Mouse (Mus musculus): Measurements from ENCODE around the gene Sytl2. TPM values are rescaled to one million over a fixed set of nuclear protein-coding genes. Genes with fewer than 3 reads are reported as not detected.

The Sytl2 gene
- total and polyA plus RNA-seq, 3 experiments: 0.85 TPM; not detected in 2

- Histone ChIP-seq H3K27ac (ENCODE audit: insufficient read depth, low read depth) (no peak overlapping the region), H3K79me2 (replicated peaks; ENCODE audit: control insufficient read depth, extremely low read depth, insufficient read depth, poor library complexity, severe bottlenecking) (no peaks in the 10 kb centered on the region), H3K9ac (ENCODE audit: insufficient read depth, low read depth) (no peak overlapping the region), H3K4me1 (ENCODE audit: control insufficient read depth in 1 of 2, insufficient read depth in 2 of 2) (peaks cover 2 to 4% of the 10 kb centered on the region in 2 experiments; a peak in 2 of 4 replicates), H3K27me3 (replicated peaks) (no peaks in the 10 kb centered on the region), H3K36me3 (replicated peaks in 1 of 2; ENCODE audit: control insufficient read depth in 1 of 2, insufficient read depth in 1 of 2, low read length in 1 of 2) (no peaks in the 10 kb centered on the region), H3K4me2 (ENCODE audit: insufficient read depth, low read depth, poor library complexity, severe bottlenecking) (no peak overlapping the region), H3K9me3 (replicated peaks; ENCODE audit: low read length) (no peaks in the 10 kb centered on the region), H3K4me3 (replicated peaks in 1 of 3; ENCODE audit: low read depth in 2 of 3, low read length in 2 of 3, poor library complexity in 1 of 3) (no peak overlapping the region)
- in situ Hi-C loops (cut with MboI; ENCODE audit: low pct_ligation_motif_present, low pct_unique_long_range_greater_than_20kb, low sequenced_read_pairs): no loop called here
- dilution Hi-C loops (cut with MboI; ENCODE audit: extremely low pct_ligation_motif_present, extremely low pct_unique_long_range_greater_than_20kb, low sequenced_read_pairs): no loop called here
- DNase-seq (ENCODE audit: extremely low read depth): no peak
- TF ChIP-seq GABPA (IDR thresholded peaks at IDR 0.05; ENCODE audit: insufficient replicate concordance, low read depth, low read length) (no peak), RCOR1 (conservative IDR thresholded peaks at IDR 0.05; ENCODE audit: low read depth, low read length) (no peak)
These were observed 4.9 kb downstream of the Sytl2 start for GRCm38 (mm10) chr7:90306968-90307367.

GRCm38 (mm10) chr7:90308003-90308402 lies 6.0 kb downstream of the Sytl2 start:
- H3K79me2 ChIP-seq (replicated peaks; ENCODE audit: control insufficient read depth, extremely low read depth, insufficient read depth, poor library complexity, severe bottlenecking): no peaks in the 10 kb centered on the region
- no peak overlapping the region for H3K4me3 ChIP-seq (replicated peaks in 1 of 3; ENCODE audit: low read depth in 2 of 3, low read length in 2 of 3, poor library complexity in 1 of 3)
- H3K27me3 ChIP-seq (replicated peaks): no peaks in the 10 kb centered on the region
- DNase-seq (ENCODE audit: extremely low read depth): no peak
- H3K36me3 ChIP-seq (replicated peaks in 1 of 2; ENCODE audit: control insufficient read depth in 1 of 2, insufficient read depth in 1 of 2, low read length in 1 of 2): no peaks in the 10 kb centered on the region
- H3K4me2 ChIP-seq (ENCODE audit: insufficient read depth, low read depth, poor library complexity, severe bottlenecking): no peak overlapping the region
- in situ Hi-C loops (cut with MboI; ENCODE audit: low pct_ligation_motif_present, low pct_unique_long_range_greater_than_20kb, low sequenced_read_pairs) (no loop called here), dilution Hi-C loops (cut with MboI; ENCODE audit: extremely low pct_ligation_motif_present, extremely low pct_unique_long_range_greater_than_20kb, low sequenced_read_pairs) (no loop called here)
- peaks cover 7 to 14% of the 10 kb centered on the region in 2 experiments; a peak in 3 of 4 replicates for H3K4me1 ChIP-seq (ENCODE audit: control insufficient read depth in 1 of 2, insufficient read depth in 2 of 2)
- TF ChIP-seq E2F4 (IDR thresholded peaks at IDR 0.05; ENCODE audit: insufficient replicate concordance, low read depth, low read length): no peak
- no peak for TF ChIP-seq TCF12 (IDR thresholded peaks at IDR 0.05; ENCODE audit: low read depth, low read length)
- TF ChIP-seq IRF4 (IDR thresholded peaks at IDR 0.05; ENCODE audit: low read depth, low read length): no peak
- TF ChIP-seq ZC3H11A (IDR thresholded peaks at IDR 0.05; ENCODE audit: low read depth, low read length): no peak
- TF ChIP-seq ZMIZ1 (IDR thresholded peaks at IDR 0.05; ENCODE audit: low read depth, low read length): no peak
- TF ChIP-seq ETS1 (conservative IDR thresholded peaks at IDR 0.05; ENCODE audit: low read depth, low read length): no peak
- TF ChIP-seq MXI1 (IDR thresholded peaks at IDR 0.05; ENCODE audit: low read depth, low read length): no peak
- TF ChIP-seq TBP (conservative IDR thresholded peaks at IDR 0.05; ENCODE audit: low read depth, low read length): no peak
- no peak for TF ChIP-seq HCFC1 (IDR thresholded peaks at IDR 0.05; ENCODE audit: low read depth, low read length)
- TF ChIP-seq PAX5 (IDR thresholded peaks at IDR 0.05; ENCODE audit: low read length): no peak
- TF ChIP-seq ELF1 (IDR thresholded peaks at IDR 0.05; ENCODE audit: low read depth, low read length): no peak
- H3K27ac ChIP-seq (ENCODE audit: insufficient read depth, low read depth): no peak overlapping the region
- H3K9me3 ChIP-seq (replicated peaks; ENCODE audit: low read length): no peaks in the 10 kb centered on the region
- no peak overlapping the region for H3K9ac ChIP-seq (ENCODE audit: insufficient read depth, low read depth)
